Mouse (Mus musculus) midbrain, embryonic 15.5 days (tissue): Measurements from ENCODE around the gene Mrps27. TPM values are rescaled to one million over a fixed set of nuclear protein-coding genes. Genes with fewer than 3 reads are reported as not detected.

Experiments
- polyA plus RNA-seq: library from polyadenylated mRNA; unstranded; fragments of >200 nt; fragmentation: Nextera tagmentation; extraction: Ambion mirVana; gene quantifications from 2 replicates; pipeline ENCODE4 v1.2.1, GENCODE M21; 2015

Mrps27 gene
- polyA plus RNA-seq, 1 experiment from 2014 or later = 38.9 TPM

Other genes starting within 250 kb of the Mrps27 start
- 0.81 and 0.89 TPM in 2 replicates for gene Zfp366, start 160.0 kb upstream of the Mrps27 start, polyA plus RNA-seq
- gene Ptcd2, start 81 bp upstream of the Mrps27 start, polyA plus RNA-seq = 51.2 and 53.2 TPM in 2 replicates
- 2,126 and 2,223 TPM in 2 replicates for gene Map1b, start 171.8 kb downstream of the Mrps27 start, polyA plus RNA-seq